Mouse (Mus musculus) spleen, adult 2 months (tissue): Measurements from ENCODE around the gene Rae1. TPM values are rescaled to one million over a fixed set of nuclear protein-coding genes. Genes with fewer than 3 reads are reported as not detected.

Experiments used
- DNase-seq, 2 experiments: peaks; one replicate each; pipeline versions ENCODE4 v3.0.0 to v3.0.0-alpha.2; 2012 to 2021; ENCODE audit warnings: low spot score in 2 of 2, low read depth in 1 of 2
- H3K27ac ChIP-seq: fragments of 200-500 bp; 2 replicates; pipeline ENCODE4 v1.5.1; 2012; ENCODE audit warnings: low read length, inconsistent platforms; ENCODE audit not compliant: insufficient read depth
- H3K27me3 ChIP-seq: fragments of 200-500 bp; 2 replicates; pipeline ENCODE4 v1.6.1; 2012; ENCODE audit warnings: mild to moderate bottlenecking, moderate library complexity, low read length, inconsistent platforms; ENCODE audit not compliant: control insufficient read depth, insufficient read depth
- H3K36me3 ChIP-seq: fragments of 200-500 bp; 2 replicates; pipeline ENCODE4 v1.6.1; 2012; ENCODE audit warnings: mild to moderate bottlenecking, low read length, inconsistent platforms; ENCODE audit not compliant: control insufficient read depth, insufficient read depth
- H3K4me1 ChIP-seq: fragments of 200-500 bp; 2 replicates; pipeline ENCODE4 v1.6.1; 2011; ENCODE audit warnings: inconsistent platforms; ENCODE audit not compliant: control insufficient read depth, insufficient read depth, insufficient read length
- H3K4me3 ChIP-seq: fragments of 200-500 bp; 2 replicates; pipeline ENCODE4 v1.5.1; 2011; ENCODE audit warnings: mild to moderate bottlenecking, inconsistent platforms; ENCODE audit not compliant: insufficient read depth, insufficient read length; ENCODE audit errors: extremely low read depth
- CTCF ChIP-seq: fragments of 200-500 bp; IDR thresholded peaks from 2 replicates; pipeline ENCODE4 v1.5.1; 2011; ENCODE audit warnings: mild to moderate bottlenecking, inconsistent platforms; ENCODE audit not compliant: insufficient read depth, insufficient read length, insufficient replicate concordance; ENCODE audit errors: extremely low read depth
- POLR2A ChIP-seq: fragments of 200-500 bp; IDR thresholded peaks from 2 replicates; pipeline ENCODE4 v1.6.1; 2011; ENCODE audit warnings: low read depth, low read length, inconsistent platforms
- WGBS: fragments of 180-500 bp; shearing (Covaris S2); methylation state at CpG from one replicate; pipeline ENCODE4 v1.1.7; 2018; 5-methylcytosine and 5-hydroxymethylcytosine counted together
- polyA plus RNA-seq: library from polyadenylated mRNA; depleted of rRNA; stranded (reverse); fragments of >200 nt; gene quantifications from 2 replicates; pipeline ENCODE4 v1.2.3, GENCODE M21; 2012

Rae1 gene
- polyA plus RNA-seq, 1 experiment = 48.3 TPM

DNA sequence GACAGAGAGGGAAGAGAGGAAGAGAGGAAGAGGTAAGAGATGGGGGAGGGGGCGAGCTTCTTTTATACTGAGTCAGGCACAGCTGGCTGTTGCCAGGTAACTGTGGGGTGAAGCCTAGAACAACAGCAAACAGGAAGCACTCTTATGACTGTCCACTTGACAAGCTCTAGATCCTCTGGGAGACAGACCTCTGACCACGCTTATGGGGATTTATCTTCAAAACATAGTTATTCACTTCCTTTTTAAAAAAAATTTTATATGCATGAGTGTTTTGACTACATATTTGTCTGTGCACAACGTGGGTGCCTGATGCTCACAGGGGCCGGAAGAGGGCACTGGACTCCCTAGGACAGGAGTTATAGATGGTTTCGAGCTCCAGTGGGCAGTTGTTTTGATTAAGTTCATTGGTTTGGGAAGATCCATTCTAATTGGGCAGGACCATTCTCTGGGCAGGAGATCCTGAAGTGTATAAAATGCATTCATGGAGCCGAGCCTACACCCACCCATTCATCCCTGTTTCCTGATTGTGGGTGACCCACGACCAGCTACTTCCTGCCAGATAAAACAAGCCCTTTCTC is 23.2 kb upstream of the Rae1 start:
- H3K4me3 ChIP-seq = peak overlapping the region; percentile 56; the same call in 1 of the 2 replicates
- WGBS = 5% methylated on average over 7 of the region's 7 CpGs
- H3K36me3 ChIP-seq = no peaks in the 10 kb centered on the region
- H3K27me3 ChIP-seq = no peaks in the 10 kb centered on the region
- DNase-seq = peak; percentile 22 to 59
- peak overlapping the region; percentile 73 for H3K27ac ChIP-seq
- TF ChIP-seq POLR2A (no peak), CTCF (no peak)
- peaks cover 5% of the 10 kb centered on the region for H3K4me1 ChIP-seq

DNA sequence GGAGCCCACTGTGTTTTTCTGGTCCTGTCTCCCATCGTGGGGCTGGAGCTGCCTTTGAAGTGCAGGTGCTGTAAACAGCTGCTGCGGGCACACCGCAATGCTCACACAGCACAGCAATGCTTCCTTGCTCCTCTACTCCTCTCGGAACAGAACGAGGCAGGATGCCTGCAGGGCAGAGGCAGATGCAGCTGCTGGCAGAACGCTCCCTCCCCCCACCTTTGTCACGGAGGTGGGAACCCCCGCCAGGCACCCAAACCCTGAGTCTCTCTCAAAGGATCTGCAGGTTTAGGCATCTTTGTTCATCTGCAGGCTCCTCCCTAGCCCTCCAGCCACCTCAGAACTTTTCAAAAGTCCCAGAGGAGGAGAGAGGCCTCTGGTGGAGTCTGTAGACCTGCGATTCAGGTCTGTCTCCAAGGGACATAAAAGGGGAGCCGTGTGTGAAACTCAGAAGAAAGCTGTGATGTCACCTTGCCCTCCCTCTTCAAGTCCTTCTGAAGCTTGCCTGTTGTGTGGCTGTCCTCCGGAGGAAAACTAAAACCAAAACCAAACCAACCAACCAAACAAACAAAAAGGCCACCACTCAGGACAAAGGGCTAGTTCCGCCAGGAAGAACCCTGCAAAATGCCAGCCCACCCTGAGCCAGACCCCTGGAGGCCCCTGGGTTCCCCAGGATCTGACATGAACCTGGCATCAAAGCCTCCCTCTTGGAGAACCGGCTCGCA is 22.3 kb upstream of the Rae1 start, which contains the start of gene Spo11:
Spo11 (plus strand) TSS at position 292 of the 722 bp plus-strand sequence.
- H3K36me3 ChIP-seq = no peaks in the 10 kb centered on the region
- WGBS = 12% methylated on average over 14 of the region's 14 CpGs
- H3K4me1 ChIP-seq = peaks cover 5% of the 10 kb centered on the region
- no peaks in the 10 kb centered on the region for H3K27me3 ChIP-seq
- TF ChIP-seq POLR2A = no peak; the same call in 1 of the 2 replicates
- TF ChIP-seq CTCF = no peak
- H3K4me3 ChIP-seq = peak within 1 kb of the TSS; percentile 56
- H3K27ac ChIP-seq = peak within 1 kb of the TSS; percentile 73
- DNase-seq = peak; percentile 28 to 43

DNA sequence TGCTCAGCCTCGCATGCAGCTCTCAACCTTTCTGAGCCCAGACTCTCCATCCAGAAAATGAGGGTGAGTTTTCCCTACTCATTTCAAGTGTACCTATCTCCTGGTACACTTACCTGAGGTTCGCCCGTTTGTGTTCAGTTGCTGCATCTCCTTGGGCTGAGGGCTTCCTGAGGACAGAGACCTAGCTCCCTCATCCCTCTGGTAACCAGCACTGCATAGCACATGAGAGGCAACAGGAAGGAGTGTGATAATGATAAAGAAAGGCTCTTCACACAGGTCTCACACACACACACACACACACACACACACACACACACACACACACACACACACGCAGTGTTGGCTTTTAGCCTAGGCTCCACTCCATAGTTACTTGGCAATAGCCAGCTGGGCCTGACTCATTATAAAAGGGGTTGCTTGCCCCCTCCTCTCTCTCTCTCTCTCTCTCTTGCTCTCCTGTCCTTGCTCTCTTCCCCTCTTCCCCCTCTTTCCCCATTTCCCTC is 21.7 kb upstream of the Rae1 start:
- 41% methylated on average over 4 of the region's 4 CpGs for WGBS
- TF ChIP-seq POLR2A (no peak), CTCF (no peak)
- Histone ChIP-seq H3K4me3 (peak overlapping the region; percentile 56; the same call in 1 of the 2 replicates), H3K4me1 (peaks cover 5% of the 10 kb centered on the region), H3K27me3 (no peaks in the 10 kb centered on the region), H3K36me3 (no peaks in the 10 kb centered on the region), H3K27ac (peak overlapping the region; percentile 73)
- no peak for DNase-seq

DNA sequence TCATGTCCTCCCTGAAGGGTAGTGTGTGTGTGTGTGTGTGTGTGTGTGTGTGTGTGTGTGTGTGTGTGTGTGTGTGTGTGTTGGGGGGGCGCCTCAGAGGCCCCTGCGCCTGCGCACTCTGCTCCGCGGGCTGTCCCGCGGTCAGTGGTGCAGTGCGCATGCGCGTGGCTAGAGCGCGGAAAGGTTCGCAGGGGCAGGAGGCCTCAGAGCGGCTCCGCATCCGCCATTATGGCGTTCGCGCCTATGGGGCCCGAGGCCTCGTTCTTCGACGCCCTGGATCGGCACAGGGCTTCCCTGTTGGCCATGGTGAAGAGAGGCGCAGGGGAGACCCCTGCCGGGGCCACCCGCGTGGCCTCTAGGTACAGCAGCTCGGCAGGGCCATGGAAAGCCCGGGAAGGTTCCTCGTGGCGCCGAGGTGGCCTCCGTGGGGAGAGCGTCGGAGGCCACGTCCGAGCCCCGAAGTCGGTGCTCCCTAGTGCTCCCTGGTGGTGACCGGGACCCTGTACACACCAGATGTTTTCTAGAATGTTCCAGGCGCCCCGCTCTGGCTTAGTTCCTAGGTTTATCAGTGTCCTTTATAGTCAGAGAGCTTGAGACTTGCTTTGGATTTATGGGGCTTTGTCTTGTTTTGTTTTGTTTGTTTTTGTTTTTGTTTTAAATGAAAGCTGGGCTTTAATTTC is 20.1 kb upstream of the Rae1 start:
- no peak for TF ChIP-seq POLR2A
- TF ChIP-seq CTCF = no peak
- 95% methylated on average over 43 of the region's 43 CpGs for WGBS
- Histone ChIP-seq H3K4me3 (no peak overlapping the region), H3K27me3 (no peaks in the 10 kb centered on the region), H3K4me1 (peaks cover 5% of the 10 kb centered on the region), H3K27ac (no peak overlapping the region), H3K36me3 (no peaks in the 10 kb centered on the region)
- DNase-seq = no peak

DNA sequence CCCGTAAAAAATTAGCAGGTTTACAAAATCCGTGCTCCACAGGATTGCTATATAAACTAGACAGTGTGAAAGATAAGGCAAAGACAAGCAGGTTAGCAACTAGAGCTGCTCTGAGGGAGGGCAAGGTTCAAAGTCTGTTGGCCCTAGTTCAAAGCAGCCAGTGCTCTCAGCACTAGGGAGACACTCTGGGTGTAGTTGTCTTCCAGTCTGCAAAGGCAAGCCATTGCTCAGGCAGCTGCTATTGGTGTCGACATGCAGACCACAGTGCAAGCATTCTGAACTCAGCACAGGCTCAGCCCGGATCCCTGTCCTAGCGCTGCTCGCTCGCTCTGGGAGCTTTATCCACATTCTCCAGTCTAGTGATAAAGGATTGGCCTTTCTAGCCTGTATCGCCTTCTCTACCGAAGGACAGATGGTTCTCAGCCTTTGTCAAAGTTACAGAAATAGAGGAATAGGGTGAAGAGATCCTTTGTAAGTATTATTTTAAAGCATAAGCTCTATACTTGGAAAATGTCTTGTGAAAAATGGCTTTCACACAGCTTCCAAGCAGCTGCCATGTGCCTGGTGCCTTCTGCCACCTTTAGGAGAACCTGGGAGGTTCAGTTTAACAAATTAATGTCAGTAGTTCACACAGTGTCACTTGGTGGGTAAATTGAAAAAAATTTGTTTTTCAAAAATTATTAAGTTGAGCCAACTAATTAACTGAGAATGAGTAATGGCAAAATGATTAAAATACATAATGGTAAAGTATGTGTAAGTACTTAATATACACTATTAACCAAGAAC is 16.9 kb upstream of the Rae1 start:
- Histone ChIP-seq H3K4me1 (peaks cover 2% of the 10 kb centered on the region; the same call in 1 of the 2 replicates), H3K4me3 (no peak overlapping the region), H3K27ac (no peak overlapping the region), H3K36me3 (no peaks in the 10 kb centered on the region), H3K27me3 (no peaks in the 10 kb centered on the region)
- 86% methylated on average over 9 of the region's 9 CpGs for WGBS
- no peak for DNase-seq
- TF ChIP-seq POLR2A = no peak
- no peak for TF ChIP-seq CTCF

DNA sequence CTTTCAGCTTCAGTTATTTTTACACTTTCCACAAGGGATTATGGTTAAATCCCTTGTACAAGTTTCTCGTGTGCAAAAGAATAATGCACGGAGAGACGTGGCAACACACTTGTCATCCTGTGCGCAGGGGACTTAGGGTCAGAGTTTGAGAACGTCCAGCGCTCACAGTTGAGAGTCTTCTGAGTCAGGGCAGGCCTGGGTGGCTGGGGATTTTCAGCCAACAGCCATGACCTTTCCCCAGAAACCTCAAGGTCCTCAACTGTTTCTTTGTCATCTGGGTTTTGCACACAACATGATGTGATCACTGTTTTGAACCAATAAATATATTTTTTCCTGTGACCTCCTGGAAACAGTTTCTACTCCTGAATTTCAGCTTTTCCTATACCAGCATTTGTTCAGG is 9.8 kb upstream of the Rae1 start:
- 90% methylated on average over 6 of the region's 6 CpGs for WGBS
- DNase-seq = no peak
- no peak overlapping the region for H3K4me3 ChIP-seq
- H3K27ac ChIP-seq = no peak overlapping the region
- H3K36me3 ChIP-seq = no peaks in the 10 kb centered on the region
- H3K27me3 ChIP-seq = no peaks in the 10 kb centered on the region
- TF ChIP-seq CTCF = no peak
- no peak for TF ChIP-seq POLR2A
- no peaks in the 10 kb centered on the region for H3K4me1 ChIP-seq
